Mouse (Mus musculus) ES-E14 (cell line): ENCODE results near the gene Gm45808.

Experiments used
- CHD2 ChIP-seq: IDR thresholded peaks from 2 replicates; pipeline ENCODE4 v1.6.1; 2014; ENCODE audit warnings: mild to moderate bottlenecking, low read depth, low read length, inconsistent platforms
- MAFK ChIP-seq: IDR thresholded peaks from 2 replicates; pipeline ENCODE4 v1.6.1; 2014; ENCODE audit warnings: mild to moderate bottlenecking, low read depth, low read length, inconsistent platforms; ENCODE audit not compliant: insufficient read depth

DNA sequence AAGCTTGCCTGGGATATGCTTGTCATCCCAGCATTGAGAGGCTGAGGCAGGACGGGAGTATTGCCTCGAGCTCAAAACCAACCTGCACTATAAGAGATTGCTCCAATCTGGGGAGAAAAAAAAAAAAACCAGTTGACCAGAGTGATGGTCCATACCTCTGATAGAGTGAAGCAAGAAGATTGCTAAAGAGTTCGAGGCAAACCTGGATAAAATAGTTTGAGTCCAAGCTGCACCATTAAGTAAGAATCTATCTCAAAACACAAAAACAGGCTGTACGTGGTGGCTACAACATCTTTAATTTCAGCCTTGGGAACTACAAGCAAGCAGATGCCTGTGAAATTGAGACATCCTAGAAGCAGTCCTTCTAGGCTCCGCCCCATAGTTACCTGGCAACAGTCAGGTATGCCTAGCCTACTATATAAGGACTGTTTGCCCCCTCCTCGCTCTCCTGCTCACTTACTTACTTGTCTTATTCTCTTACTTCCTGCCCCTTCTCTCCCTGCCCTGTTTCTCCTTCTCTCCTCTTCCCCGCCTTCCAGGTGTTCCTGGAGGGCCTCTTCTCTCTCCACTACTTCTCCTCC is 19.4 kb downstream of the Gm45808 start:
- no peak for TF ChIP-seq CHD2
- TF ChIP-seq MAFK: no peak
